In genomic region chr5:53243933-53244332, GRCm38 (mm10) we compare ENCODE assay signal across 23 mouse cellular contexts. TPM values are rescaled to one million over a fixed set of nuclear protein-coding genes. Genes with fewer than 3 reads are reported as not detected.
A peak's percentile ranks its signal among the peaks of the same experiment; 100 is the strongest.
DNase-seq lines count a peak whose midpoint lies in the region; ATAC-seq and TF ChIP-seq lines count a peak whose summit lies in the region.
"Had no signal": no experiment of that assay in that cellular context is flagged by ENCODE, and none has a peak within 500 bp of the region (broad histone marks: within the 10 kb centered on the region; RNA-seq: fewer than 3 reads in every experiment).

No protein-coding gene starts in this region.

- TF ChIP-seq POLR2A in lung, adult 2 months (IDR thresholded peaks at IDR 0.05; ENCODE audit: borderline replicate concordance, extremely low read depth, low read depth, low read length): no peak

- DNase-seq in gastrocnemius, postnatal 14 days: peak; percentile 61
- no peak for DNase-seq in gastrocnemius, adult 8-10 months (ENCODE audit: low spot score in 2 of 2)
- DNase-seq in lung, adult 2 months: no peak
- DNase-seq in lung, postnatal 25 days (ENCODE audit: low spot score): no peak
- DNase-seq in gastrocnemius, postnatal 25 days: peak; percentile 22
- peak; percentile 33 for DNase-seq in lung, postnatal 10 days
- DNase-seq: adrenal gland, postnatal 25 days; cerebellum, adult 18-20 months; cerebellum, postnatal 14 days; kidney, postnatal 4 days; liver, postnatal 0 days; retina, postnatal 1 day; right cerebral cortex, postnatal 14 days had no signal

- ATAC-seq in megakaryocyte-erythroid progenitor cell, adult 5-6 weeks (replicated peaks; ENCODE audit: low FRiP score, low TSS enrichment, poor library complexity, severe bottlenecking): no peak
- ATAC-seq: CD4-positive, CD25-positive, alpha-beta regulatory T cell, adult 4 months; forebrain, embryonic 16.5 days; intestine, embryonic 16.5 days; liver, embryonic 12.5 days; liver, postnatal 0 days had no signal

- TF ChIP-seq CTCF in lung, adult 2 months (IDR thresholded peaks at IDR 0.05; ENCODE audit: insufficient read depth, low read length): no peak

- 47% methylated on average over 10 of the region's 10 CpGs for WGBS in lung, adult 2 months

- no peaks in the 10 kb centered on the region for H3K4me1 ChIP-seq in lung, adult 2 months (ENCODE audit: control insufficient read depth, insufficient read depth, low read length)
- H3K4me1 ChIP-seq: liver, embryonic 12.5 days; stomach, embryonic 15.5 days had no signal

- intact Hi-C loops in gastrocnemius, postnatal 14 days (cut with DNase I; ENCODE audit: low total_unique reads): no loop called here

- H3K4me3 ChIP-seq in lung, adult 2 months (replicated peaks; ENCODE audit: extremely low read depth, low read depth, low read length): peak overlapping the region; percentile 19
- H3K4me3 ChIP-seq: erythroblast, embryonic 14.5 days; heart, embryonic 15.5 days; liver, embryonic 12.5 days; midbrain, embryonic 12.5 days; neural tube, embryonic 15.5 days; stomach, embryonic 15.5 days had no signal

RNA-seq across cellular contexts. Expression of gene Smim20, which starts 22.9 kb away (rescaled TPM):
- total RNA-seq in gastrocnemius, postnatal 14 days (2021): 10 to 100 TPM; 75.4 to 80.1 TPM
- 10 to 100 TPM; 55.1 to 62.3 (median 58.3) TPM for total RNA-seq in gastrocnemius, adult 8-10 months (2022)
- polyA plus RNA-seq in lung, adult 2 months (2012; rRNA removed): 27.9 and 49.9 TPM in 2 replicates
- 10 to 100 TPM; 60.7 to 61.1 TPM for total RNA-seq in gastrocnemius, postnatal 25 days (2021)
- 56.5 and 92.9 TPM in 2 replicates for total RNA-seq in megakaryocyte-erythroid progenitor cell, adult 5-6 weeks (2014; fragmentation: Nextera tagmentation)
- total RNA-seq in megakaryocyte-erythroid progenitor cell, adult 5-6 weeks (2017): 30.0 and 44.5 TPM in 2 replicates

RNA-seq across cellular contexts. Expression of gene Sel1l3, which starts 30.2 kb away (rescaled TPM):
- total RNA-seq in gastrocnemius, postnatal 14 days (2021): 10 to 100 TPM; 65.3 to 75.4 TPM
- 10 to 100 TPM; 41.5 to 51.2 (median 49.4) TPM for total RNA-seq in gastrocnemius, adult 8-10 months (2022)
- 2.1 and 2.4 TPM in 2 replicates for polyA plus RNA-seq in lung, adult 2 months (2012; rRNA removed)
- 10 to 100 TPM; 71.7 to 90.2 TPM for total RNA-seq in gastrocnemius, postnatal 25 days (2021)
- not detected in 2 replicates for total RNA-seq in megakaryocyte-erythroid progenitor cell, adult 5-6 weeks (2014; fragmentation: Nextera tagmentation)
- total RNA-seq in megakaryocyte-erythroid progenitor cell, adult 5-6 weeks (2017): not detected in 2 replicates
- polyA plus RNA-seq: erythroblast, embryonic 14.5 days had no signal

Comparison
In these comparisons a context has a peak if more than half of its experiments do, and no peak if none do; other contexts are left out.
1. DNase-seq: peak in gastrocnemius, postnatal 14 days (single experiment), gastrocnemius, postnatal 25 days (single experiment) and lung, postnatal 10 days (single experiment); none in gastrocnemius, adult 8-10 months (0 of 2), lung, adult 2 months (single experiment) and lung, postnatal 25 days (single experiment).
2. RNA of gene Sel1l3, which starts 30.2 kb away (total RNA-seq): 71.7 to 90.2 TPM in gastrocnemius, postnatal 25 days, 65.3 to 75.4 TPM in gastrocnemius, postnatal 14 days and 41.5 to 51.2 TPM in gastrocnemius, adult 8-10 months; not detected in megakaryocyte-erythroid progenitor cell, adult 5-6 weeks; every median in the first group is over 10 times any median in the second.